Mouse (Mus musculus) naive thymus-derived CD4-positive, alpha-beta T cell, adult 2 months (primary cell): ENCODE data around the gene Gm8212.
"Not testable (repeated sequence)": the region's sequence is repeated elsewhere in the genome, so short reads cannot be mapped to it uniquely, and the experiment has no call there.

Experiments
- DNase-seq: peaks from one replicate; pipeline ENCODE4 v3.0.0-alpha.2; 2011; ENCODE audit warnings: low read depth

The Gm8212 gene

GRCm38 (mm10) chr14:44197361-44197760 lies at the start of gene Gm8212:
Gene Gm8212 (plus strand): TSS chr14:44197661.
- not testable (repeated sequence) for DNase-seq

GRCm38 (mm10) chr14:44213154-44213553 lies 15.7 kb downstream of the Gm8212 start, which contains the start of gene 4930503E14Rik:
Gene 4930503E14Rik (minus strand): TSS chr14:44213254.
- not testable (repeated sequence) for DNase-seq

- no peak for DNase-seq
These were observed 50.6 kb downstream of the Gm8212 start for GRCm38 (mm10) chr14:44248039-44248438.
